27 mouse cellular contexts compared by ENCODE assay signal in the genomic region with DNA sequence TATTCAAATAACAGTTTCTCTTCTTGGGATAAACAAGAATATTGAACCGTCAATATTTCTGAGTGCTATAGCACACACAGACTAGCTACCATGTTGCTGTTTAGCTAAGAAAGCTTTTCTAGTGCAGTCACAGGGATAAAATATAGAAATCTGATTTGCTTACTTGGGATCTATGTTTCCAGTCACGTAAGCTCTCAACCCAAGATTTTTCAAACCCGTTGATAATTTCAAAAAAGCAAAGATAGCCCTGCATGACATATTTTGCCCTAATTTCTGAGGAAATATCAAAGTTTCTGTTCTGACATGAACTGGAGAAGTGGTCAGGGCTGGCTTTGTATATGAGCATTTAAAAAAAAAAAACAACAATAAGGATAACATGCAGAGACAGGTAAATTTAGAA.
DNase-seq lines count a peak whose midpoint lies in the region; ATAC-seq and TF ChIP-seq lines count a peak whose summit lies in the region.
"Had no signal": no experiment of that assay in that cellular context is flagged by ENCODE, and none has a peak within 500 bp of the region (broad histone marks: within the 10 kb centered on the region; RNA-seq: fewer than 3 reads in every experiment).

No protein-coding gene starts in this region.

- H3K27me3 ChIP-seq in lung, embryonic 14.5 days (ENCODE audit: insufficient read depth, low read length), result no peaks in the 10 kb centered on the region
- no peaks in the 10 kb centered on the region for H3K27me3 ChIP-seq in embryonic facial prominence, embryonic 13.5 days
- no peaks in the 10 kb centered on the region for H3K27me3 ChIP-seq in limb, embryonic 12.5 days
- no peaks in the 10 kb centered on the region for H3K27me3 ChIP-seq in midbrain, embryonic 13.5 days
- H3K27me3 ChIP-seq: hindbrain, embryonic 12.5 days had no signal

- no peak for DNase-seq in lung, embryonic 14.5 days
- no peak for DNase-seq in lung, postnatal 10 days
- DNase-seq in left cerebral cortex, postnatal 36 days (ENCODE audit: low spot score in 2 of 2), result no peak
- DNase-seq in frontal cortex, postnatal 14 days (ENCODE audit: low spot score in 2 of 2), result no peak
- DNase-seq: adrenal gland, adult 8-10 months; cerebellum, adult 2 months; cerebellum, postnatal 25 days; gastrocnemius, postnatal 14 days; heart, postnatal 36 days; kidney, postnatal 14 days; midbrain, embryonic 14.5 days; right cerebral cortex, postnatal 4 days; thymus, adult 18-20 months; thymus, postnatal 25 days had no signal

- H3K36me3 ChIP-seq in lung, embryonic 14.5 days (ENCODE audit: insufficient read depth), result peaks cover 13% of the 10 kb centered on the region; the same call in 1 of the 2 replicates
- peaks cover 6% of the 10 kb centered on the region; the same call in 1 of the 2 replicates for H3K36me3 ChIP-seq in embryonic facial prominence, embryonic 13.5 days
- peaks cover 13% of the 10 kb centered on the region for H3K36me3 ChIP-seq in limb, embryonic 12.5 days
- no peaks in the 10 kb centered on the region for H3K36me3 ChIP-seq in midbrain, embryonic 13.5 days
- H3K36me3 ChIP-seq: forebrain, embryonic 10.5 days; heart, embryonic 10.5 days; hindbrain, embryonic 12.5 days had no signal

- intact Hi-C loops in left cerebral cortex, postnatal 36 days (cut with DNase I), result no loop called here

- H3K27ac ChIP-seq in lung, embryonic 14.5 days (ENCODE audit: low read depth), result peak overlapping the region; percentile 63; the same call in 1 of the 2 replicates
- H3K27ac ChIP-seq in embryonic facial prominence, embryonic 13.5 days, result peak overlapping the region; percentile 91
- H3K27ac ChIP-seq in limb, embryonic 12.5 days, result peak overlapping the region; percentile 97
- H3K27ac ChIP-seq in midbrain, embryonic 13.5 days, result no peak overlapping the region
- H3K27ac ChIP-seq: forebrain, embryonic 10.5 days; hindbrain, postnatal 0 days; macrophage; stomach, postnatal 0 days had no signal

- no peak overlapping the region for H3K9ac ChIP-seq in lung, embryonic 14.5 days
- no peak overlapping the region for H3K9ac ChIP-seq in embryonic facial prominence, embryonic 13.5 days
- H3K9ac ChIP-seq in limb, embryonic 12.5 days (replicated peaks), result peak overlapping the region; percentile 81
- no peak overlapping the region for H3K9ac ChIP-seq in midbrain, embryonic 13.5 days (replicated peaks)
- H3K9ac ChIP-seq: hindbrain, embryonic 12.5 days had no signal

- no peak for TF ChIP-seq CTCF in lung, embryonic 14.5 days (IDR thresholded peaks at IDR 0.05; ENCODE audit: low read depth)

- H3K4me3 ChIP-seq in lung, embryonic 14.5 days (ENCODE audit: low read depth, low read length), result no peak overlapping the region
- H3K4me3 ChIP-seq in embryonic facial prominence, embryonic 13.5 days, result no peak overlapping the region
- no peak overlapping the region for H3K4me3 ChIP-seq in limb, embryonic 12.5 days (replicated peaks)
- no peak overlapping the region for H3K4me3 ChIP-seq in midbrain, embryonic 13.5 days (replicated peaks)
- H3K4me3 ChIP-seq: forebrain, embryonic 10.5 days; heart, embryonic 10.5 days; hindbrain, embryonic 12.5 days had no signal

- no peaks in the 10 kb centered on the region for H3K9me3 ChIP-seq in lung, embryonic 14.5 days (ENCODE audit: low read depth, low read length)
- H3K9me3 ChIP-seq in embryonic facial prominence, embryonic 13.5 days, result no peaks in the 10 kb centered on the region
- no peaks in the 10 kb centered on the region for H3K9me3 ChIP-seq in limb, embryonic 12.5 days
- no peaks in the 10 kb centered on the region for H3K9me3 ChIP-seq in midbrain, embryonic 13.5 days
- H3K9me3 ChIP-seq: forebrain, embryonic 10.5 days; heart, embryonic 10.5 days; hindbrain, embryonic 12.5 days had no signal

- H3K4me1 ChIP-seq in lung, embryonic 14.5 days (ENCODE audit: insufficient read depth), result peaks cover 21% of the 10 kb centered on the region
- H3K4me1 ChIP-seq in embryonic facial prominence, embryonic 13.5 days, result peaks cover 19% of the 10 kb centered on the region
- peaks cover 9% of the 10 kb centered on the region for H3K4me1 ChIP-seq in limb, embryonic 12.5 days (replicated peaks)
- no peaks in the 10 kb centered on the region for H3K4me1 ChIP-seq in midbrain, embryonic 13.5 days (replicated peaks)

- ATAC-seq in lung, embryonic 14.5 days (ENCODE audit: insufficient read depth), result no peak
- ATAC-seq in embryonic facial prominence, embryonic 13.5 days (ENCODE audit: insufficient number of reproducible peaks, insufficient read depth, low FRiP score, low TSS enrichment, low read depth), result no peak
- ATAC-seq in limb, embryonic 12.5 days (ENCODE audit: insufficient number of reproducible peaks, insufficient read depth, low FRiP score, low TSS enrichment, low read depth), result no peak
- no peak for ATAC-seq in midbrain, embryonic 13.5 days
- no peak for ATAC-seq in erythroid progenitor cell, adult 5-6 weeks (replicated peaks; ENCODE audit: low FRiP score, poor library complexity, severe bottlenecking)
- ATAC-seq: CD4-positive, CD25-positive, alpha-beta regulatory T cell, adult 4 months; forebrain, embryonic 16.5 days; hindbrain, postnatal 0 days had no signal

- 44% methylated on average over 3 of the region's 3 CpGs for WGBS in lung, embryonic 14.5 days
- WGBS in embryonic facial prominence, embryonic 13.5 days, result 41% methylated on average over 3 of the region's 3 CpGs
- WGBS in limb, embryonic 12.5 days, result 59% methylated on average over 3 of the region's 3 CpGs
- WGBS in midbrain, embryonic 13.5 days, result 93% methylated on average over 3 of the region's 3 CpGs

- no peak overlapping the region for H3K4me2 ChIP-seq in lung, embryonic 14.5 days
- H3K4me2 ChIP-seq in embryonic facial prominence, embryonic 13.5 days, result peak overlapping the region; percentile 18; the same call in 1 of the 2 replicates
- H3K4me2 ChIP-seq in limb, embryonic 12.5 days, result peak overlapping the region; percentile 67
- H3K4me2 ChIP-seq in midbrain, embryonic 13.5 days (replicated peaks), result no peak overlapping the region
- H3K4me2 ChIP-seq: liver, embryonic 11.5 days had no signal

Comparison
In these comparisons a context has a peak if more than half of its experiments do, and no peak if none do; other contexts are left out.
1. H3K4me2 ChIP-seq: peak in embryonic facial prominence, embryonic 13.5 days (single experiment) and limb, embryonic 12.5 days (single experiment); none in lung, embryonic 14.5 days (single experiment) and midbrain, embryonic 13.5 days (single experiment).